Mouse (Mus musculus) small intestine, adult 2 months (tissue): Measurements from ENCODE around the gene Kctd3. TPM values are rescaled to one million over a fixed set of nuclear protein-coding genes. Genes with fewer than 3 reads are reported as not detected.
A peak's percentile ranks its signal among the peaks of the same experiment; 100 is the strongest.

Source experiments
- H3K27ac ChIP-seq: fragments of 200-500 bp; 2 replicates; pipeline ENCODE4 v1.5.1; 2012; ENCODE audit warnings: low read depth, low read length, control low read depth, inconsistent platforms; ENCODE audit not compliant: insufficient read depth
- H3K27me3 ChIP-seq: fragments of 200-500 bp; 2 replicates; pipeline ENCODE4 v1.6.1; 2012; ENCODE audit warnings: mild to moderate bottlenecking, moderate library complexity, low read length, inconsistent platforms; ENCODE audit not compliant: control insufficient read depth, insufficient read depth
- H3K36me3 ChIP-seq: fragments of 200-500 bp; 2 replicates; pipeline ENCODE4 v1.6.1; 2012; ENCODE audit warnings: mild to moderate bottlenecking, low read length, control low read depth, inconsistent platforms; ENCODE audit not compliant: control insufficient read depth, insufficient read depth
- H3K4me1 ChIP-seq: fragments of 200-500 bp; 2 replicates; pipeline ENCODE4 v1.6.1; 2012; ENCODE audit warnings: low read length, inconsistent platforms, mixed read lengths; ENCODE audit not compliant: control insufficient read depth, insufficient read depth, insufficient read length
- H3K4me3 ChIP-seq: fragments of 200-500 bp; 2 replicates; pipeline ENCODE4 v1.5.1; 2012; ENCODE audit warnings: low read depth, mild to moderate bottlenecking, control low read depth, inconsistent platforms, low read length, moderate library complexity
- CTCF ChIP-seq: fragments of 200-500 bp; IDR thresholded peaks from 2 replicates; pipeline ENCODE4 v1.5.1; 2012; ENCODE audit warnings: low read depth, mild to moderate bottlenecking, control low read depth, inconsistent platforms, low read length, moderate library complexity, mixed read lengths; ENCODE audit not compliant: insufficient replicate concordance, insufficient read length; ENCODE audit errors: extremely low read depth
- POLR2A ChIP-seq: fragments of 200-500 bp; IDR thresholded peaks from 2 replicates; pipeline ENCODE4 v1.6.1; 2012; ENCODE audit warnings: low read depth, mild to moderate bottlenecking, control low read depth, inconsistent platforms, low read length, moderate library complexity
- WGBS: fragments of 180-500 bp; shearing (Covaris S2); methylation state at CpG from one replicate; pipeline ENCODE4 v1.1.7; 2018; 5-methylcytosine and 5-hydroxymethylcytosine counted together
- polyA plus RNA-seq: library from polyadenylated mRNA; depleted of rRNA; stranded (reverse); fragments of >200 nt; gene quantifications from 2 replicates; pipeline ENCODE4 v1.2.3, GENCODE M21; 2012; rRNA removed

Gene Kctd3
- 19.6 and 30.6 TPM in 2 replicates for polyA plus RNA-seq

DNA sequence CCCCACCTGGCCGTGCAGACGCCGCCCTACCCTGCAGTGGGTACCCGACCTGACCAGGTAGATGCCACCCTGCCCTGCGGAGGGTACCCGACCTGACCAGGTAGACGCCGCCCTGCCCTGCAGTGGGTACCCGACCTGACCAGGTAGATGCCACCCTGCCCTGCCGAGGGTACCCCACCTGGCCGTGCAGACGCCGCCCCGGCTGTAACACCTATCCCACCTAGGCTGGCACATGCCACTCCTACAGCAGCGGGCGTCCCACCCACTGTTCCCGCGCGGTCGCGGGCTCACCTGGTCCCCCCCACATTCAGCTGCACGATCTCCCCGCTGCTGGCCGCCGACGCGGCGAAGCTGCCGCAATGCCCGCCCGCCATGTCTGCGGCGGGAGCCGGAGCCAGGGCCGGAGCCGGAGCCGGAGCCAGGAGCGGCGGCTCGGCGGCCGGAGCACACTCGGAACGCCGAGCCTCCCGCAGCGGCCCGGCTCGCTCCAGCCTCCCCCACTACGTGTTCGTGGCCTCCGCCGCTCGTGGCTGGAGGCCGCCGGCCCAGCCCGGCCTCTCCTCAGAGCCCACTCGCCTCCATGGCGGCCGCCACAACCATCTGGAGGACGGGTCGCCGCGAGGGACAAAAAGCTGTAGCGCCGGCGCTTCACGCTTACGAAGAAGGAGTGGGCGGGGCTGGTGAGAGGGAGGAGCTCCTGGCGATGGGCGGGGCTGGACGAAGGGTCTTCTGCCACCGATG, at the start of gene Kctd3:
Gene Kctd3, minus strand, starts transcription at position 603 of the 741 bp plus-strand sequence.
- H3K4me1 ChIP-seq = peaks cover 3% of the 10 kb centered on the region; the same call in 1 of the 2 replicates
- under 1% methylated on average over 74 of the region's 74 CpGs for WGBS

GRCm38 (mm10) chr1:189057425-189057824, 49.8 kb upstream of the Kctd3 start:
- H3K36me3 ChIP-seq = no peaks in the 10 kb centered on the region
- no peak for TF ChIP-seq POLR2A
- TF ChIP-seq CTCF = peak; percentile 33; the same call in 1 of the 2 replicates
- H3K27ac ChIP-seq = no peak overlapping the region
- 55% methylated on average over 4 of the region's 4 CpGs for WGBS
- H3K4me1 ChIP-seq = no peaks in the 10 kb centered on the region
- H3K4me3 ChIP-seq = no peak overlapping the region
- H3K27me3 ChIP-seq = no peaks in the 10 kb centered on the region

More for the DNA sequence above, at the start of gene Kctd3:
- H3K27me3 ChIP-seq = no peaks in the 10 kb centered on the region
- no peaks in the 10 kb centered on the region for H3K36me3 ChIP-seq
- peak within 1 kb of the TSS; percentile 94 for H3K4me3 ChIP-seq
- no peak within 1 kb of the TSS for H3K27ac ChIP-seq
- no peak for TF ChIP-seq CTCF
- peak; percentile 61; the same call in 1 of the 2 replicates for TF ChIP-seq POLR2A

GRCm38 (mm10) chr1:189055933-189056332, 48.3 kb upstream of the Kctd3 start:
- H3K36me3 ChIP-seq = no peaks in the 10 kb centered on the region
- TF ChIP-seq POLR2A (no peak), CTCF (no peak)
- 20% methylated on average over 2 of the region's 2 CpGs for WGBS
- H3K27ac ChIP-seq = no peak overlapping the region
- H3K27me3 ChIP-seq = no peaks in the 10 kb centered on the region
- no peak overlapping the region for H3K4me3 ChIP-seq
- H3K4me1 ChIP-seq = no peaks in the 10 kb centered on the region

DNA sequence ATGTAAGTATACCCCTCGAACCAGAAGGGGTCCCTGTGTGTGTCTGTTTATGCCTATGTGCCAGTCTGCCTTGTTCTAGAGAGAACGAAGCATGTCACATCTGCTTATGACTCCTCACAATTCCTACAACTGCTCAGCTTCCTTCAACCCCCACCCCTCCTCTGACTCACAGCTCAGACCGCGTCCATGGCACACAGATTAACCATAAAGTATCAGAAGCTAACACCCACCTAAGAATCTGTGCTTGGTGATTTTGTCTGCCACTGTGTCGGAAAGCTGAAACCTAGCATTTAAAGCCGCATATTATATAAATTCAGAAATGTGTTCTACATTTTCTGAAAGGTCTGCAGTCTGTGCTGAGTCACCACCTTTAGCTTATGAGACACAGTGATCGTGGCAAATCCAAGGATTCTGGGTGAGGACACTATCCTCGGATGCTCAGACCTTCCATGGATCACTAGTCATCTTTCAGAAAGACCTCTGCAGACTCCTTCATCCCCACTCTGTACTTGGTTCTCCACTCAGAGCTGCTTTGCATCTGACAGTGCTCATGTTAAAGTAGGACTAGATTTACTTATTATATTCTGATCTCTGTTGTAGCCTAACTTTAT, 47.4 kb upstream of the Kctd3 start:
- 77% methylated on average over 8 of the region's 8 CpGs for WGBS

DNA sequence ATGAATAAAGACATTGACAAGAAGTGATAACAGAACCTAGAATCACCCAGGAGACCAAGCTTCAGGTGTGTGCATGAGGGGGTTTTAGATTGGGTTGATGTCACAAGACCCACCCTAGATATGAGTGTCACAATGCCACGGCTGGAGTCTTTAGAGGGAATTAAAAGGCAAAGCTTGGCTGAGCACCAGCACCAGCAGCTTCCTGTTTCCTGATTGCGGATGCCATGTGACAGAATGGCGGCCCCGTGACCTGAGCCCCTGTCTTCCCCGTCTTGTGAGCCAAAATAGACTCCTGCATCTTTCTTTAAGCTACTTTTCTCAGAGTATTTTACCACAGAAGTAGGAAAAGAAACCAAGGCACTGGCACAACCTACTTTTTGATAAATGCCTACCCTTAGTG, 46.5 kb upstream of the Kctd3 start:
- H3K4me1 ChIP-seq = no peaks in the 10 kb centered on the region
- whole genome bisulfite sequencing = 51% methylated on average over 5 of the region's 5 CpGs

More for the DNA sequence above, 47.4 kb upstream of the Kctd3 start:
- H3K36me3 ChIP-seq = no peaks in the 10 kb centered on the region
- no peaks in the 10 kb centered on the region for H3K27me3 ChIP-seq
- H3K27ac ChIP-seq = no peak overlapping the region
- no peak for TF ChIP-seq CTCF
- TF ChIP-seq POLR2A = no peak
- H3K4me3 ChIP-seq = no peak overlapping the region
- H3K4me1 ChIP-seq = no peaks in the 10 kb centered on the region

GRCm38 (mm10) chr1:189052189-189052588, 44.5 kb upstream of the Kctd3 start:
- Histone ChIP-seq H3K4me1 (no peaks in the 10 kb centered on the region), H3K4me3 (no peak overlapping the region), H3K27me3 (no peaks in the 10 kb centered on the region), H3K36me3 (no peaks in the 10 kb centered on the region), H3K27ac (no peak overlapping the region)
- whole genome bisulfite sequencing = 73% methylated on average over 4 of the region's 4 CpGs
- TF ChIP-seq CTCF = no peak
- no peak for TF ChIP-seq POLR2A

More for the DNA sequence above, 46.5 kb upstream of the Kctd3 start:
- no peaks in the 10 kb centered on the region for H3K27me3 ChIP-seq
- TF ChIP-seq POLR2A (no peak), CTCF (no peak)
- H3K27ac ChIP-seq = no peak overlapping the region
- H3K4me3 ChIP-seq = no peak overlapping the region
- no peaks in the 10 kb centered on the region for H3K36me3 ChIP-seq

GRCm38 (mm10) chr1:189050122-189050521, 42.5 kb upstream of the Kctd3 start:
- WGBS = 18% methylated on average over 3 of the region's 3 CpGs
- Histone ChIP-seq H3K4me3 (no peak overlapping the region), H3K4me1 (no peaks in the 10 kb centered on the region)

More at GRCm38 (mm10) chr1:189050122-189050521, 42.5 kb upstream of the Kctd3 start:
- Histone ChIP-seq H3K27me3 (no peaks in the 10 kb centered on the region), H3K27ac (no peak overlapping the region), H3K36me3 (no peaks in the 10 kb centered on the region)
- no peak for TF ChIP-seq CTCF
- no peak for TF ChIP-seq POLR2A
